Mouse (Mus musculus) bone marrow macrophage, adult 2 months (primary cell): ENCODE results near the gene Atp2c1. TPM values are rescaled to one million over a fixed set of nuclear protein-coding genes. Genes with fewer than 3 reads are reported as not detected.

Source experiments
- H3K27ac ChIP-seq: 2 replicates; pipeline ENCODE4 v1.5.1; 2012; ENCODE audit warnings: low read depth, low read length; ENCODE audit not compliant: insufficient read depth
- H3K4me1 ChIP-seq: 2 replicates; pipeline ENCODE4 v1.6.1; 2012; ENCODE audit warnings: low read length; ENCODE audit not compliant: control insufficient read depth, insufficient read depth
- H3K4me3 ChIP-seq: 2 replicates; pipeline ENCODE4 v1.5.1; 2012; ENCODE audit warnings: mild to moderate bottlenecking, low read length, moderate library complexity; ENCODE audit not compliant: insufficient read depth
- CTCF ChIP-seq: IDR thresholded peaks from 2 replicates; pipeline ENCODE4 v1.5.1; 2012; ENCODE audit warnings: low read depth, mild to moderate bottlenecking, low read length, moderate library complexity
- POLR2A ChIP-seq: IDR thresholded peaks from 2 replicates; pipeline ENCODE4 v1.6.1; 2012; ENCODE audit warnings: mild to moderate bottlenecking, low read depth, low read length, borderline replicate concordance
- polyA plus RNA-seq: library from polyadenylated mRNA; stranded (reverse); fragments of >200 nt; gene quantifications from 2 replicates; pipeline ENCODE4 v1.2.4, GENCODE M21; 2012; ENCODE audit not compliant: missing spikeins, insufficient read depth, insufficient read length

The Atp2c1 gene
- polyA plus RNA-seq, 1 experiment: 101 TPM

- Histone ChIP-seq H3K4me1 (peaks cover 14% of the 10 kb centered on the region), H3K27ac (no peak overlapping the region), H3K4me3 (no peak overlapping the region)
- TF ChIP-seq CTCF (no peak), POLR2A (no peak)
Observed at GRCm38 (mm10) chr9:105525355-105525754, 1.8 kb downstream of the Atp2c1 start.

DNA sequence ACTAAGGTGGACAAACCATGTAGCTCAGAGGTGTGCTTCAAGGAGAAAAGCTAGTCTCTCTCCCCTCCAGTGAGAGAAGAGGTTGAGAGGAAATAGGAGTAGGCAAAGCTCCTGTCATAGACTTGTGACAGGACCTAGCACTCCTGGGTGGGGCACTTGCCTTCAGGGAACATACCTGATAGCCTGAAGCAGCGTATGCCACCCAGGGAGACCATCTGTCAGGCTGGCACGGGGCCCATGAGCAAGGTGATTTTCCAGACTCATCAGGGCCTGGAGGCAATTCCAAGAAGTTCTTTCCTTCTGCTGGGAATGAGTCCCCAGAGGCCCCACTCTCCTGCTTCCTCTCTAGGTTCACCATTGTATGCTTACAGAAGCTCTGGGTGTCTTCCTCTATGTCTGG lies 4.1 kb downstream of the Atp2c1 start:
- no peak for TF ChIP-seq POLR2A
- no peak for TF ChIP-seq CTCF
- Histone ChIP-seq H3K4me3 (no peak overlapping the region), H3K4me1 (peaks cover 25% of the 10 kb centered on the region), H3K27ac (no peak overlapping the region)

DNA sequence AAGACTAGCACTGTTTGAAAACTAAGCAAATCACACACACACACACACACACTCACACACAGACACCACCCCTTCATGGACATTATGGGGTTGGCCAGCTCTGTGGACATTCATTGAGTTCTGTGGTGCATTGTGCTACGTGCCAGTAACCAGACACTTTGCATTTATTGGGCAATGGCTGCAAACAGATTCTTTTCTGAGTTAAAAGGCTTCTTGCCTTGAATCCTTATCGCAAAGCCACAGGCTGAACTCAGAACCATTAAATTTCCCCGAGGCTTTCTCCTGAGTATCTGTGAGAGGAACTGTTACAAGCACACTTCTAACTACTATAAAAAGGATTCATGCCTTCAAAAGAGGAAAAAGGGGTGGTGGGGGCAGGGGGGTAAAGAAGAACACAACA lies 5.1 kb downstream of the Atp2c1 start:
- Histone ChIP-seq H3K4me1 (peaks cover 25% of the 10 kb centered on the region), H3K4me3 (no peak overlapping the region), H3K27ac (no peak overlapping the region)
- TF ChIP-seq POLR2A (no peak), CTCF (no peak)

DNA sequence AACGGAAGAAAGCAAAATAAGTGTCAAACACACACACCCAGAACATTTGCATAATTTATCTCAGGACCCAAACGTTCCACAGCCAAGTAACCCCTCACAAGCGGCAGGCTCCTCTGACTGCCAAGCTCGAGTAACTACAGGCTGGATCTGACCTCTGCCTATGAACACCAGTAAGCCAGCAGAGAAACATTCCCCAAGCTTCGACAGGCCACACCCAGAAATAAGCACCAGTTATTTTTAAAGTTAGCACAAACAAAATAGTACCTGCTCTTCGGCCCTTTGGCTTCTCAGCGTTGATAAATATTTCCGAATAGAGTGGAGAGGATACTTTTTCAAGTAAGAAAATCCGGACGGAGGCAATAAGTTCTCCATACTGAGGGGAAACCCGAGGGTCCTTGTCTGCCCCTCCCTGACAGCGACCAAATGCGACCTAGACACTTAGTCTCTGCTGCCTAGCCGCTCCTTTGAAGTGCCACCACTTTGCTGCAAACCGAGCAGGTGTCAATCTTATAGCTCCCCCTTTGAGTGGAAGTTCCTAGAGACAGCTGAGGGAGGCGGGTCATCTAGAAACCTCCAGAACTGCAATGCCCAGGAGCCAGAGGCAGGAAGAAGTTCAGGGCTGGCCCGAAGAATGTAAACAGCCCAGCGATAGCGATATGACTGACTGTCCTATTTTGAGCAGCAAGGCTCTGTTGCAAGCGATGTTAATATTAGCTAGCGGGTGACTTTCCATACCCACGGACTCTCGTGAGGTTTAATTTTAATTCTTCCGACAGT lies 6.2 kb downstream of the Atp2c1 start:
- Histone ChIP-seq H3K4me1 (peaks cover 25% of the 10 kb centered on the region), H3K27ac (no peak overlapping the region), H3K4me3 (peak overlapping the region; percentile 49)
- TF ChIP-seq CTCF (no peak), POLR2A (no peak)

GRCm38 (mm10) chr9:105519278-105519883 lies 7.7 kb downstream of the Atp2c1 start:
- Histone ChIP-seq H3K4me1 (peaks cover 25% of the 10 kb centered on the region), H3K4me3 (no peak overlapping the region), H3K27ac (no peak overlapping the region)
- TF ChIP-seq POLR2A: no peak
- no peak for TF ChIP-seq CTCF

GRCm38 (mm10) chr9:105503690-105504089 lies 23.4 kb downstream of the Atp2c1 start:
- no peak overlapping the region for H3K4me3 ChIP-seq
- no peak for TF ChIP-seq CTCF
- no peak for TF ChIP-seq POLR2A
- H3K27ac ChIP-seq: no peak overlapping the region
- H3K4me1 ChIP-seq: peaks cover 14% of the 10 kb centered on the region

DNA sequence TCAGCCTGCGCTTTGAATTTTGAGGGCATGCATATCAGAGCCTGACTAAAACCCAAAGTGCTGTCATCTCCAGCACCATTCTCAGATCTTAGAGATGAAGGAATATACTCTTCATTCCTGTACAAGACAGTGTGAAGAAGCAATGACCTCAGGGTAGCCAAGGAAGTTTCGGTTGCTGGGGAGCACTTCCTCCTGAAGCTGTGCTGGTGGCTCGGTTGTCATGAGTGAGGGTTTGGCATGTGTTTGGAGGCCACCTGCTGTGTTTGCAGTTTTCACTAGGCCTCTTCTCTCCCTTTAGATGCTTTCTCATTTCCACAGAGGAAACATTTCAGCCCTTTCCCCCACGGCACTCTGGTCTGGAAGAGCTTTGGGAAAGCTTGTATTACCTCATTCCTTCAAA lies 24.7 kb downstream of the Atp2c1 start:
- H3K4me1 ChIP-seq: peaks cover 14% of the 10 kb centered on the region
- TF ChIP-seq CTCF: no peak
- TF ChIP-seq POLR2A: no peak
- no peak overlapping the region for H3K4me3 ChIP-seq
- H3K27ac ChIP-seq: peak overlapping the region; percentile 46

DNA sequence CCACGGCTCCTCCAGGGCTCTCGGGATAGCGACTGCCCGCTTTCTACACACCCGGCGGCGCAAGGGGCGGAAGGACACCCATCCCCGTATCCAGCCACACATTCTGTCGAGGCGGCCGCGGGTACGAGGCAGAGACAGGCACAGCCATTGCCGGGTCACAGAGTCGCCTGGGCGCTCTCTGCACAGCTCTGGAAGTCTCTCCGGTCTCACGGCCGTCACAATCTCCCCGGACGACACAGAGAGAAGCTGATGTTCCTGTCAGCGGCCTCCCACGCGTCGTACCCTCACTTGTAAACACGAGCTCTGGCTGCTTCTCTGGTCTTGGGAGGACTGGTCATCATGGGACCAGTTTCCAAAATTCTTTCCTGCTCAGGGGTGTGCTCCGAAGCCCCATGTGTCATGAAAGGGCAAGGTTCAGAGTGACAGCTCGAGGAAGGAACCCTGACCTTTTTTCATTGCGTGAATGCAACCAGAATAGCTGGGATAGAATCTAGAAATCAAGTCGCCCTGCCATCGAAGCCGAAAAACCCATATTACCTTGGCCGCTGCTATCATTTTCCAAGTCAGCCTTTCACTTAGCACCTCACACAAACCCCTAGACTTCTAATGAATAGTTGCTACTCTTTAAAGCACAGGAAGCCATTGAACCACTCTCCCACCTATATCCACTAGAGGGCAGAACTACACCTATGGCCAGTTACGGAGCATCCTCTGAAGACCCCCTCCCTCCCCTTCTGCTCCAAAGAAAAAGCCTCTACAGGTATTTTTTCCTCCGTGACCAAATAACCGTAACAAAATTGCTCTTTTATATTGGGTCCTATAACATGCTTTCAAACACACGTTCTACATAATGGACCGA lies 31.6 kb downstream of the Atp2c1 start:
- Histone ChIP-seq H3K27ac (peak overlapping the region; percentile 65), H3K4me3 (peak overlapping the region; percentile 79), H3K4me1 (peaks cover 6% of the 10 kb centered on the region)
- TF ChIP-seq POLR2A (no peak), CTCF (no peak)

DNA sequence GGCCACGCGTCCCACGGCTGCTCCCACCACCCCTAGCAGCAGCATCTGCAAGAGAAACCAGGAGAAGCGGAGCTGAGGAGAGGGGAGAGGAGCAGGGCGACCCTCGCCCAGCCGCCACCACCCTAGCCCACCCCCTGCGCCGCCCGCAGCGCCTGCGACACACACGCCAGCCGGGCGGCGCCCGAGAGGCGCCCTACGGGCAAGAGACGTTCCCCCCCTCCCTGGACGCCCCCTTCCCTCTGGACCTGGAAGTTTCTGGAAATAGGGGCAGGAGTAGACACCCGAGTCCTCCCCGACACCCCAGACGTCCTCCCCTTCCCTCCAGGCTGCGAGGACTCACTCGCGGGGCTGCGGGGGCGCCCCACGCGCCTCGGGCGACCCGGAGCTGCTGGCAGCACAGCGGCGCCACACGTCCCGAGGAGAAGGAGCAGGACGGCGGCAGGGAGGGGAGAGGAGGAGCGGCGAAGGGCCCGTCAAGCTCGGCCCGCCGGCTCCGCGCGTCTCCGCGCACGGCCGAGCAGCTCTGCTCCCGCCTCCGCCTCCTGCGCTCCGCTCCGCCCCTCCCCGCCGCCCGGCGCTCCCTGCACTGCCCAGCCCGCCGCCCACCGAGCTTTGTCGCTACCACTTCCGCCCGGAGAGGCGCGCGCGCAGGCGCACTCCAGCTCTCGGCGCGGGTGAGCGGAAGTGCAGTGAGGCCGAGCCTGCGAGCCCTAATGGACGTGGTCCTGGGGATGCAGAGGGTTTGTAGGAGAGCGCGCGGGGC lies 32.4 kb downstream of the Atp2c1 start:
- H3K4me1 ChIP-seq: peaks cover 6% of the 10 kb centered on the region
- H3K4me3 ChIP-seq: peak overlapping the region; percentile 79
- 0 out of 2 replicates have a peak, but pooled peaks have one; percentile 15 for TF ChIP-seq CTCF
- TF ChIP-seq POLR2A: no peak; the same call in 1 of the 2 replicates
- H3K27ac ChIP-seq: peak overlapping the region; percentile 81
